Mouse (Mus musculus) E14TG2a.4 (cell line): Measurements from ENCODE around the gene Tmem39a.

Experiments
- CTCF ChIP-seq: conservative IDR thresholded peaks from 2 replicates; pipeline ENCODE4 v1.5.1; 2014; ENCODE audit warnings: low read length
- NANOG ChIP-seq: IDR thresholded peaks from 2 replicates; pipeline ENCODE4 v1.6.1; 2014; ENCODE audit warnings: borderline replicate concordance, low read length, mixed read lengths
- POU5F1 ChIP-seq: IDR thresholded peaks from 2 replicates; pipeline ENCODE4 v1.6.1; 2014; ENCODE audit warnings: low read length, borderline replicate concordance

- no peak for TF ChIP-seq CTCF
- no peak for TF ChIP-seq NANOG
- TF ChIP-seq POU5F1: no peak
Observed at GRCm38 (mm10) chr16:38596651-38597050, 38.2 kb downstream of the Tmem39a start.
